In genomic region chr17:29006812-29007211, GRCm38 (mm10) we compare ENCODE assay signal across 8 mouse cellular contexts. TPM values are rescaled to one million over a fixed set of nuclear protein-coding genes. Genes with fewer than 3 reads are reported as not detected.
A peak's percentile ranks its signal among the peaks of the same experiment; 100 is the strongest.
DNase-seq lines count a peak whose midpoint lies in the region; ATAC-seq and TF ChIP-seq lines count a peak whose summit lies in the region.

No protein-coding gene starts in this region.

- peak overlapping the region; percentile 99 for H3K4me3 ChIP-seq in cerebellum, adult 2 months (replicated peaks; ENCODE audit: insufficient read depth, low read depth, low read length)
- H3K4me3 ChIP-seq in heart, embryonic 16.5 days (ENCODE audit: low read length): peak overlapping the region; percentile 76
- peak overlapping the region; percentile 95 for H3K4me3 ChIP-seq in lung, embryonic 15.5 days
- H3K4me3 ChIP-seq in stomach, postnatal 0 days (ENCODE audit: low read depth, low read length): peak overlapping the region; percentile 95

- no peaks in the 10 kb centered on the region for H3K27me3 ChIP-seq in cerebellum, adult 2 months (ENCODE audit: control insufficient read depth, insufficient read depth, low read length)
- H3K27me3 ChIP-seq in heart, embryonic 16.5 days (ENCODE audit: control insufficient read depth, insufficient read depth, low read length): no peaks in the 10 kb centered on the region
- H3K27me3 ChIP-seq in lung, embryonic 15.5 days: no peaks in the 10 kb centered on the region
- no peaks in the 10 kb centered on the region for H3K27me3 ChIP-seq in stomach, postnatal 0 days (ENCODE audit: control insufficient read depth, insufficient read depth, low read length)

- H3K4me2 ChIP-seq in heart, embryonic 16.5 days (ENCODE audit: low read depth, low read length): peak overlapping the region; percentile 80
- H3K4me2 ChIP-seq in lung, embryonic 15.5 days: peak overlapping the region; percentile 67
- peak overlapping the region; percentile 88 for H3K4me2 ChIP-seq in stomach, postnatal 0 days (replicated peaks; ENCODE audit: low read depth)

- no peak for TF ChIP-seq POLR2A in cerebellum, adult 2 months (IDR thresholded peaks at IDR 0.05; ENCODE audit: borderline replicate concordance, insufficient read depth, low read length)

- H3K27ac ChIP-seq in cerebellum, adult 2 months (ENCODE audit: insufficient read depth, low read length): peak overlapping the region; percentile 91
- peak overlapping the region; percentile 92 for H3K27ac ChIP-seq in heart, embryonic 16.5 days (ENCODE audit: low read length)
- peak overlapping the region; percentile 90; the same call in 1 of the 2 replicates for H3K27ac ChIP-seq in lung, embryonic 15.5 days
- peak overlapping the region; percentile 95 for H3K27ac ChIP-seq in stomach, postnatal 0 days (replicated peaks)

- no peak for TF ChIP-seq EP300 in stomach, postnatal 0 days (optimal IDR thresholded peaks at IDR 0.05)

- no peak for DNase-seq in cerebellum, adult 2 months
- no peak for DNase-seq in cerebellum, postnatal 4 days (ENCODE audit: low spot score in 2 of 2)
- peak; percentile 57 for DNase-seq in ZHBTc4 (ENCODE audit: low read depth, low spot score)
- DNase-seq in stomach, postnatal 0 days (ENCODE audit: low spot score): no peak
- DNase-seq in cerebellum, postnatal 36 days: no peak
- DNase-seq in urinary bladder, postnatal 4 days (ENCODE audit: low spot score in 2 of 2): no peak

- H3K4me1 ChIP-seq in cerebellum, adult 2 months (ENCODE audit: control insufficient read depth, insufficient read depth, low read length): peaks cover 2% of the 10 kb centered on the region; the same call in 1 of the 2 replicates
- peaks cover 7% of the 10 kb centered on the region for H3K4me1 ChIP-seq in heart, embryonic 16.5 days (ENCODE audit: control insufficient read depth, insufficient read depth, low read length)
- H3K4me1 ChIP-seq in lung, embryonic 15.5 days: peaks cover 11% of the 10 kb centered on the region
- no peaks in the 10 kb centered on the region for H3K4me1 ChIP-seq in stomach, postnatal 0 days (replicated peaks; ENCODE audit: control insufficient read depth, insufficient read depth)

- WGBS in cerebellum, adult 2 months: 4% methylated on average over 7 of the region's 7 CpGs
- WGBS in heart, embryonic 16.5 days: 2% methylated on average over 7 of the region's 7 CpGs
- WGBS in lung, embryonic 15.5 days: 3% methylated on average over 7 of the region's 7 CpGs
- 3% methylated on average over 7 of the region's 7 CpGs for WGBS in stomach, postnatal 0 days

- TF ChIP-seq CTCF in cerebellum, adult 2 months (IDR thresholded peaks at IDR 0.05; ENCODE audit: borderline replicate concordance, insufficient read depth, low read depth, low read length): no peak
- no peak for TF ChIP-seq CTCF in stomach, postnatal 0 days (IDR thresholded peaks at IDR 0.05; ENCODE audit: low read depth)

- H3K9me3 ChIP-seq in heart, embryonic 16.5 days (replicated peaks; ENCODE audit: control insufficient read depth, low read length): no peaks in the 10 kb centered on the region
- H3K9me3 ChIP-seq in lung, embryonic 15.5 days: no peaks in the 10 kb centered on the region
- H3K9me3 ChIP-seq in stomach, postnatal 0 days (ENCODE audit: control insufficient read depth, low read length): no peaks in the 10 kb centered on the region

- peak overlapping the region; percentile 88 for H3K9ac ChIP-seq in heart, embryonic 16.5 days (ENCODE audit: low read length)
- peak overlapping the region; percentile 92 for H3K9ac ChIP-seq in lung, embryonic 15.5 days
- H3K9ac ChIP-seq in stomach, postnatal 0 days (ENCODE audit: low read length): peak overlapping the region; percentile 95

- H3K36me3 ChIP-seq in heart, embryonic 16.5 days (ENCODE audit: control insufficient read depth, insufficient read depth): no peaks in the 10 kb centered on the region
- peaks cover 3% of the 10 kb centered on the region; the same call in 1 of the 2 replicates for H3K36me3 ChIP-seq in lung, embryonic 15.5 days
- H3K36me3 ChIP-seq in stomach, postnatal 0 days (ENCODE audit: control insufficient read depth, insufficient read depth, low read length): no peaks in the 10 kb centered on the region

- no peak for ATAC-seq in heart, embryonic 16.5 days (replicated peaks; ENCODE audit: extremely low read depth, insufficient read depth, low FRiP score)
- no peak for ATAC-seq in lung, embryonic 15.5 days (ENCODE audit: borderline replicate concordance, extremely low read depth, low FRiP score, low TSS enrichment)
- ATAC-seq in stomach, postnatal 0 days (ENCODE audit: low FRiP score, low TSS enrichment): no peak

RNA-seq across cellular contexts. Expression of gene Stk38, which starts 1.0 kb away (rescaled TPM):
- polyA plus RNA-seq in cerebellum, adult 2 months (2012; rRNA removed): 82.8 and 86.7 TPM in 2 replicates
- polyA plus RNA-seq in heart, embryonic 16.5 days (2015; fragmentation: Nextera tagmentation; extraction: Ambion mirVana): 84.6 and 90.4 TPM in 2 replicates
- 96.6 and 105 TPM in 2 replicates for polyA plus RNA-seq in lung, embryonic 15.5 days (2015; fragmentation: Nextera tagmentation; extraction: Ambion mirVana)
- polyA plus RNA-seq in stomach, postnatal 0 days (2015; fragmentation: Nextera tagmentation; extraction: Ambion mirVana): 64.8 and 68.7 TPM in 2 replicates

RNA-seq across cellular contexts. Expression of gene Srsf3, which starts 25.6 kb away (rescaled TPM):
- polyA plus RNA-seq in cerebellum, adult 2 months (2012; rRNA removed): 129 and 136 TPM in 2 replicates
- 323 and 367 TPM in 2 replicates for polyA plus RNA-seq in heart, embryonic 16.5 days (2015; fragmentation: Nextera tagmentation; extraction: Ambion mirVana)
- 633 and 642 TPM in 2 replicates for polyA plus RNA-seq in lung, embryonic 15.5 days (2015; fragmentation: Nextera tagmentation; extraction: Ambion mirVana)
- 279 and 305 TPM in 2 replicates for polyA plus RNA-seq in stomach, postnatal 0 days (2015; fragmentation: Nextera tagmentation; extraction: Ambion mirVana)

RNA-seq across cellular contexts. Expression of gene Kctd20, which starts 55.1 kb away (rescaled TPM):
- 43.7 and 45.8 TPM in 2 replicates for polyA plus RNA-seq in cerebellum, adult 2 months (2012; rRNA removed)
- polyA plus RNA-seq in heart, embryonic 16.5 days (2015; fragmentation: Nextera tagmentation; extraction: Ambion mirVana): 56.8 and 59.2 TPM in 2 replicates
- 83.4 and 85.2 TPM in 2 replicates for polyA plus RNA-seq in lung, embryonic 15.5 days (2015; fragmentation: Nextera tagmentation; extraction: Ambion mirVana)
- polyA plus RNA-seq in stomach, postnatal 0 days (2015; fragmentation: Nextera tagmentation; extraction: Ambion mirVana): 37.6 and 38.3 TPM in 2 replicates
